ENCODE assay signal across 8 mouse cellular contexts in the genomic region with DNA sequence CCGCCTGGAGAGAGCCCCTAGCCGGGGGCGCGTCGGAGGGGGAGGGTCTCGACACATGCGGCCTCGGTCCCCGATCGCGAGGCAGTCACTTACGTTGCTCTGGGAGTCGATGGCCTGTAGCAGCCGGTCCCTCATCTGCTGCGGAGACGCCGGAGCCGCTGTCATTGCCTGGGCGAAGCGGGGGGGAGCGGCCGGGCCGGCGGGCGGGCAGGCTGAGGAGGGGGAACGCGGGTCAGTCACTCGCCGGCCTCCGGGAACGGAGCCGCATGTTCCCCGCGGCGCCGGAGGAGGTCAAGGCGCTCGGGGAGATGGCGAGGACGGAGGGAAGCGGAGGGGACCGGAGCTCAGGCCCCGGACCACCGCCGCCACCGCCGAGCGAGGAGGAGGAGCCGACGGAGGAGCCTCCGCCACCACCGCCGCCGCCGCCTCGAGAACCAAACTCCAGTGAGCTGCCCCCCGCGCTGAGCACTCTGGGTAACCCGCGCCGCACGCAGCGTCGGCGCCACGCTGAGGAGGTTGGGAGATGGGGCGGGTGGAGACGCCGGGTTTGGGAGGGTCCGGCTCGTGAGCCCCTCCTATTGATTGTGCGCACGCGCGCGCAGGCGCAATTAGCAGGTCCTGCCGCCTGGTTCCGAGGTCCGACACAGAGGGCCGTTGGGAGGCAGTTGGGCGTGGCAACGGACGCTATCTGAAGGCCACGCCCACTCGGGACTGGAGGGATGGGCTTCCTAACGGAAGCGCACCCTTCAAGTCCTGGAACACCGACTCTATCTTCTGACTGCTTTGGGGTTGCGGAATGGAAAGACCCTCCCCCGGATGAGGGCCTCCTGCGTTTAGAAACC. TPM values are rescaled to one million over a fixed set of nuclear protein-coding genes. Genes with fewer than 3 reads are reported as not detected.
A peak's percentile ranks its signal among the peaks of the same experiment; 100 is the strongest.
DNase-seq lines count a peak whose midpoint lies in the region; ATAC-seq lines count a peak whose summit lies in the region.

A gene (minus strand): TSS at position 469 of the 842 bp plus-strand sequence.

- ATAC-seq in hindbrain, embryonic 14.5 days (ENCODE audit: low FRiP score): peak; percentile 95

- peak within 1 kb of the TSS; percentile 97 for H3K4me3 ChIP-seq in hindbrain, embryonic 14.5 days (replicated peaks; ENCODE audit: low read length)

- no peaks in the 10 kb centered on the region for H3K27me3 ChIP-seq in hindbrain, embryonic 14.5 days (ENCODE audit: control insufficient read depth, insufficient read depth, low read length)

- peak within 1 kb of the TSS; percentile 96 for H3K9ac ChIP-seq in hindbrain, embryonic 14.5 days

- DNase-seq in R1 (ENCODE audit: low read depth, low spot score): peak; percentile 99
- DNase-seq in cerebellum, postnatal 25 days: peak; percentile 96 to 98
- peak; percentile 91 to 95 for DNase-seq in frontal cortex, postnatal 25 days (ENCODE audit: low spot score in 2 of 2)
- DNase-seq in hindbrain, embryonic 14.5 days (ENCODE audit: low spot score): peak; percentile 98
- peak; percentile 98 for DNase-seq in layer of hippocampus, postnatal 36 days
- peak; percentile 98 for DNase-seq in lung, postnatal 36 days
- DNase-seq in retina, postnatal 1 day: peak; percentile 99
- peak; percentile 88 to 98 for DNase-seq in urinary bladder, adult 18-20 months (ENCODE audit: low spot score in 2 of 2)

- no peaks in the 10 kb centered on the region for H3K9me3 ChIP-seq in hindbrain, embryonic 14.5 days (ENCODE audit: control insufficient read depth, low read length)

- under 1% methylated on average over 91 of the region's 92 CpGs for WGBS in hindbrain, embryonic 14.5 days

- peaks cover 31% of the 10 kb centered on the region for H3K4me1 ChIP-seq in hindbrain, embryonic 14.5 days (replicated peaks; ENCODE audit: control insufficient read depth, insufficient read depth, low read length)

- peak within 1 kb of the TSS; percentile 92 for H3K27ac ChIP-seq in hindbrain, embryonic 14.5 days

- peak within 1 kb of the TSS; percentile 97 for H3K4me2 ChIP-seq in hindbrain, embryonic 14.5 days (replicated peaks)

- H3K36me3 ChIP-seq in hindbrain, embryonic 14.5 days (replicated peaks; ENCODE audit: control insufficient read depth, insufficient read depth): peaks cover 27% of the 10 kb centered on the region

RNA-seq across cellular contexts. Expression of the gene that starts here (rescaled TPM):
- polyA plus RNA-seq in hindbrain, embryonic 14.5 days (2014; fragmentation: Nextera tagmentation; extraction: Ambion mirVana): 13.4 and 15.8 TPM in 2 replicates
- total RNA-seq in layer of hippocampus, postnatal 36 days (2021): 10 to 100 TPM in 1 of 2 experiments, 1 to 10 TPM in 1; 9.9 to 11.0 TPM

Comparison
In these comparisons a context has a peak if more than half of its experiments do, and no peak if none do; other contexts are left out.
1. Peak in every context shown above with its lines: DNase-seq, ATAC-seq, H3K4me3 ChIP-seq and H3K27ac ChIP-seq.